Mouse (Mus musculus): ENCODE results near the gene Car9. TPM values are rescaled to one million over a fixed set of nuclear protein-coding genes. Genes with fewer than 3 reads are reported as not detected.
A peak's percentile ranks its signal among the peaks of the same experiment; 100 is the strongest.

Car9 gene
- total RNA-seq, 2 experiments from 2014 or later: 0.74 to 0.97 TPM

DNA sequence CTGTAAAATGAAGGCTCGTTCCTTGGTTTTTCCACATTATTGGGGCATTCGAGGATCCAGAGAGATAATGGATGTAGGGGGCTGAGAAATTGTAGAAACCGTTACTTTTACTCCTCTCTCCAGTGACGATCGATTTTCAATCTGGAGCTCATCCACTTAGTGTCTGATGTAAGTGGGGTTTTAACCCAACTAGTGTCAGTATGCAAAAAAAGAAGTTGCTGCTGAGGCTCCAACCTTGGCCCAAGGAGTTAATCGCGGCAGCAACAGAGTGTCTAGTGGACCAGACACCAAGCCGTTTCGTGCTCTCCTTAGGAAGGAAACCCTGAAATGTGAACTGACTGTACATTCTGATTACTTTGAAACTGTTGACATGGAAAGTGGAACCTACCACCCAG lies 12.9 kb upstream of the Car9 start:
- DNase-seq: no peak

DNA sequence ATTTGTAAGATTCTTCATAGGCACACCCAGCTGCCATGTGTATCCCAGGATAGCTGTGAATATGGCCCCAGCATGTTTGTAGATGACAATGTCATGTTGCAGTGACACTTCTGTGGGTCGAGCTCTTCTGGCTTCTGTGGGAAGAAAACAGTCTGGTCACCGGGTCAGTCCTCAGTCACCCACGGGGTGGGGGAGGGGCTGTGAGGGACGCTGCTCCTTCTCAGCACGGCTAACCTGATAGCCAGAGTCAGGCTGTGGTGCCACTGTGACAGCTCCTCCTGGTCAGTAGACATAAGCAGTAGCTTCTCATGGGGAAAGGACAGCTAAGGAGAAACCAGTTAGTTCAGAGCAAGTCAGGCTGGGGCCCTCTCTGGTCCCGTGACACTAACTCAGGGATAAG lies 10.2 kb upstream of the Car9 start:
- DNase-seq: no peak

DNA sequence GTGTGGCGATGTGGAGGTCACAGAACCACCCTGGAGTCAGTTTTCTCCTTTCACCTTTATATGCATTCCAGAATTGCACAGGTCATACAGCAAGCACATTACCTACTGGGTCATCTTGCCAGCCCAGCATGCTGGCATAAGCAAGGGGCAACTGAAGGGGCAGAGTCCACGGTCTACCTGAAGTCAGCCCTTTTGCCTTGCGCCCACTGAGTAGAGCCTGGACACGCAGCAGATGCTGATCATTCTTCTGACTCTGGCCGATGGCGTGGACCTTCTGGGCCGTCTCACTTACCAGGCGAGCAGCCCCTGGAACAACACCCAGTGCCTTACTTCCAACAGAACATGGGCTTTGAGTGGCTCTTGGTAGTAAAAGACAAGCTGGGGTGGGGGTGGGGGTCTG lies 9.4 kb upstream of the Car9 start:
- no peak for DNase-seq

DNA sequence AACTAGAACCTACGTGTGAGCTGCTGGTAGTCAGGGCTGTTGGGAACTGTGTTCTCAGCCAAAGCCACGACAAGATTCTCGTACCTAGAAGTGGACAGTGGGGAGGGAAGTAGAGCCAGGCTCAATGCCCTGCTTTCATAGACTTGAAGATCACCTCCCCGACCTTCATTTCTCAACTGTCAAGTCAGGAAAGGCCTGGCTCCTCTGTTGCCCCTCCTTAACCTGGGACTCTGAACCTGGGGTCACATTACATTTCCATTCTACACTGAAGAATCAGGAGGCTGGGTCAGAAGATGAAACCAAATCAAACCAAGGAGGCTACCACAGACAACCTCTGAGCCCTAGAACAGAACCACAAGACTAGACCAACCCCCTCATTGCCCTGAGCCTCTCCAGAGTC lies 8.8 kb upstream of the Car9 start:
- no peak for DNase-seq

DNA sequence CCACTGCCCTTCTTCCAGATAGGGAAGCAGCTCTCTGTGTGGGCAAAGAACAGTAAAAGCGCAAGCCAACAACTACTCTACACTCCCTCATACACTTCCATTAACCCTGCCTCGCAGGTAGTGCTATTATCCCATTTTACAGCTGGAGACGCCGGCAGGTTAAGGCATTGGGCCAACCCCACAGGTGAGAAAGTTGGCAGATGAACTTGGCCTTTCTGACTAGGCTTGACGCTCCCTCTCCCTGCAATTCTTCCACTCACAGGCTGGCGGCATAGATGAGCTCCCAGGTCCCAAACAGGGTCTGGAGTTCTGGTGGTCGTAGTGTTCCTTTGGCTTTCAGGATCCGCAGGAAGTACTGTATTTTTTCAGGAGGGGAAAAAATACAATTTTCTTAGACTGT lies 7.8 kb upstream of the Car9 start:
- peak; percentile 53 for DNase-seq

DNA sequence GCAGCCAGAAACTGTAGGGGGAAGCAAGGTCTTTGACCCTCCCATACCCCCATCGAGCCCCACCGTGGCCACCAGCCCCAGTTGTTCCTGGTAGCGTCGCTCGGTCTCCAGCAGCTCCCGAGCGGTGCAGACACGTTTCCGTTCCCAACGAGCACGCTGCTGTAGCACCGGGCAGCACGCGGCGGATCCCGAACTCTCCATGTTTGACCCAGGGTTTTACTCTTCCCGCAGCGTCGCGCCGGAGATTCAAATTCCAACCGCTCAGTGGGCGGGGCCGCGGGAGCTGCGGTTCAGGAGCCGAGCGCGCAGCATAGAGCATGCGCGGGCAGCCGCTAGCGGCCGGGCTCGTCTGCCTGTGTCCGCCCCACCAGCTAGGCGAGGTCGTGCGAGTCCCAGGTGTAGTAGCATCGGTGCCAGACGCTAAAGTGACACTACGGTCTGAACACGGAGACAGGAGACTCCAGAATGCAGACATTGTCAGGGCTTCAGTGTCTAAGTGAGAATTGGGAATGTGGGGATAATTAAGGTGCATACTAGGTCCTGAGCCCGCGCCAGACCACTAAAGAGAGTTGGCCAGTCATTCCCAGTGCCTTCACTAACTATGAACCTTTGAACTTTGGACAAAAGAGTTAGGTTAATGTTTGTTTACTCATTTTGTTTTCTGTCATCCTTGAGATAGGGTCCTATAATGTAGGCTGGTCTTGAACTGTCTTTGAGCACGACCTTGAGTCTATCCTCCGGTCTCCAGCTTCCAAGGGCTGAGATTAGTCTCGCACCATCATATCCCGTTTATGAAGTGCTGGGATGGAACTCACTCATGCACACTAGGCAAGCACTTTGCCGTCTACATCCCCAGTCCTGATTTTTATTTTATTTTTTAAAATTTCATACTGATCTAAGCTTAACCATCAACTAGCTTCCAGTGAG lies 7.1 kb upstream of the Car9 start, which contains the start of gene Arhgef39:
TSS of gene Arhgef39 (minus strand) at position 289 of the 927 bp plus-strand sequence.
- DNase-seq: peak; percentile 89

DNA sequence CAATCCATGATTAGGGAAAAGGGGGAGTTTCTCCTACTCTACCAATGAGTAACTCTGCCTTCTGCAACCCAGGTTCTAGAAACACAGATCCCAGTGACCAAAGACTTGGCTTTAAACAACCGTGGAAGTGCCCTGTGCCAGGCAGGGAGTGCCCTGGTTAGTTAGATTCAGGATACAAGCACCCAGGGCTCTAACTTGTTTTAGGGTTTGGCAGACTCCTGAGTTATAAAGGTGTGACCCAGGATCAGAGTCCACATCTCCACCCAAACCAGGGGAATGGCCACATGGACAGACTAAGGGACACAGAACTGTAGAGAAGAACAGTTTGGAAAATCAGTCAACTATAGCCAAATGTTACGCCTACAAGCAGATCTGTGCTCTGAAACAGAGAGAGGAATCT lies 3.7 kb upstream of the Car9 start:
- no peak for DNase-seq

DNA sequence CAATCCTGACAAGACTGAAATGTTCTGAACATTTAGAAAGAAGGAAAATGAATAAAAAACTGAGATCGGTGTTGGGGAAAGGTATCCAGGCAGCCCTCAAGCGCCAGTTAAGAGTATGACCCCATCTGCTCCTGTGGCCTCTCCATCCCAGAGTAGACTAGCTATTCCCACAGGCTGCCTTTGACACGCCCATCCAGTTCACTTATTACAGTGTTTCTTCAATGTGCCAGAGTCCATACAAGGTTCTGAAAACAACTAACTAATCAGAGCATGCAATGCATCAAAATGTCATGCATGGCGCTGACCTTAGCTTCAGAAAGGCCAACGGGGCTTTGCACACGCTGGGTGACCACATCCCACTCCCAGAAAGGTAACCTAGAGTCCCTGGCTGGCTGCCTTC lies 3.3 kb upstream of the Car9 start:
- DNase-seq: no peak

DNA sequence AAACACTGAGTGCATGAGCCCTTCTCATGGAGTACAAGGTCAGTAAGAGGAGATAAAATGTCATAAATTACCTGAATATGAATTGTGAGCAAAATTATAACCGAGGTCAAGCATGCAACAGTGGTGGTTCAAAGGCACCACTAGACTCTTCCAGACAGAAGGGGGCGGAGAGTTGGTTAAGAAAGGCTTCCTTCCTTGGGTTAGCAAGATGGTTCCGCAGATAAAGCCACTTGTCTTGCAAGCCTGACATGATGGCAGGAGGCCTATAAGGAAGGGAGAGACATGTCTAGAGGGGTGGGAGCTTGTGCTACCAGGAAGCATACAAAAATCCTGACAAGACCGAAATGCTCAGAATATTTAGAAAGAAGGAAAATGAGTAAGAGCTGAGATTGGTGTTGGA lies 2.5 kb upstream of the Car9 start:
- DNase-seq: no peak

DNA sequence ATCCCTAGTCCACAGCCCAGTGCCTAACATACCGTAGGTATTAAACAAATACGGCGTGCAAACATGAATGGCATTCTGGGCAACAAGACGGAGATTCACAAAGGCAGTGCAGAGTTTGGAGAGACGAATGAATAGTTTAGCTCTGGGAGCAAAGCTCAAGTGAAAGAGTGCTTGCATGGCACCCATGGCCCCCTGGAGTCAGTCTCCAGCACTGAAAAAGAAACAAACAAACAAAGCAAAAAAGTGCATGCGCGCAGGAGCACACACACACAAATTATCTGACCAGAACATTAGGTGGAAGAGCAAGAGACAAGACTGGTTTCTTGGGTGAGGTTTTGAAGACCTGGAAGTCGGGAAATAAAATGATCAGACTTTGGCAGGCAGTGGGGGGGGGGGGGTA lies 692 bp upstream of the Car9 start:
- DNase-seq: no peak

DNA sequence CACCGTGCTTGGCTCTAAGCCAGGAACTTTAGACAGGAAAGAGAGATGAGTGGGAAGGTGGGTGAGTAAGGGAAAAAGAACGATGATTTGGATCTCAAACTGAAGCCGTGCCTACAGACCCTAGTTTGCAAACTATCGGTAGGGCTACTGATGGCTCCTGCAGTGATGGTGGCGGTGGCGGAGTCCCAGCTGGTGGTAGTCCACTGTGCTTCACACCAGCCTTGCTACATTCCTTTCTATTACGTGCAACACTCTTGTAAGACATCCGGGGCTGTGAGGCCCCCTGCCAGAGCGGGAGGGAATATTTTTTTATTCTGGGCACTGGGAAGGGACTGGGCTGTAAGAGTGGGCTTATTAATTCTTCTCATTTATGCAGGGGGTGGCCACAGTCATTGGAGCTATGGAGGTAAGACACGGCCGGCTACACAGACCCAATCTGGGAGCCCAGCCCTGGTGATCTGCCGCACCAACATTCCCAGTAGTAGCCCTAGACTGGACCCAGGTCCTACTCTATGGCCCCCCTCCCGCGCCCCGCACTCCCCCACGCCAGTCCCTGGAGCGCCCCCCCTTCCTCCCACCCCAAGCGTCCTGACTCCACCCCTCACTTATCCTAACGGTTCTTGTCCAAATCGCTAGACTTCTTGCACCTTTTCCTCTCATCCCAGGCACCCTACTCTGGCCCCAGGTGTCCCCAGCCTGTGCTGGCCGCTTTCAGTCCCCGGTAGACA lies 1.3 kb downstream of the Car9 start:
- DNase-seq: no peak

DNA sequence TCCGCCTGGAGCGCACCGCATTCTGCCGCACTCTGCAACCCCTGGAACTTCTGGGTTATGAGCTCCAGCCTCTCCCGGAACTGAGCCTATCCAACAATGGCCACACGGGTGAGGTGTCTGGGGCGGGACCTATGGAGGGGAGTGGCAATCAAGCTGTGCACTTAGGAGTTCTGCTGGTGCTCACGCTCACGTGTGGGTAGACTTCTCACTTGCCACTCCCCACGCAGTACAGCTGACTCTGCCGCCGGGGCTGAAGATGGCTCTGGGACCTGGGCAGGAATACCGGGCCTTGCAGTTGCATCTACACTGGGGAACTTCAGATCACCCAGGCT lies 1.9 kb downstream of the Car9 start:
- DNase-seq: peak; percentile 66

DNA sequence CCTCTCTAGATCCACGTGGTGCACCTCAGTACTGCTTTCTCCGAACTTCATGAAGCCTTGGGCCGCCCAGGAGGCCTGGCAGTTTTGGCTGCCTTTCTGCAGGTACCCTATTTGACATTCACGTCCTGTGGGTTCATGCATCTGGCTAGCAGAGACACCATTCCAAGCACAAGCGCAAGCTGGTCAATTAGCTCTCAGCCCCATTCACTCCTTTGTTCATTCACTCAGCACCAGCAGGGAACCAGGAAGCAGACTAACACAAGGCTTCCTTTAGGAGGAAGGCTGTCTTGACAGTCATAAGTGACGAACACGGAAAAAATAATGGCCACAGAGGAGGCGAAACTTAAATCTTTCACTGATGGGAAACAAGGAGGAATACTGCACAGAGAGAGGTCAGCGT lies 2.3 kb downstream of the Car9 start:
- no peak for DNase-seq

DNA sequence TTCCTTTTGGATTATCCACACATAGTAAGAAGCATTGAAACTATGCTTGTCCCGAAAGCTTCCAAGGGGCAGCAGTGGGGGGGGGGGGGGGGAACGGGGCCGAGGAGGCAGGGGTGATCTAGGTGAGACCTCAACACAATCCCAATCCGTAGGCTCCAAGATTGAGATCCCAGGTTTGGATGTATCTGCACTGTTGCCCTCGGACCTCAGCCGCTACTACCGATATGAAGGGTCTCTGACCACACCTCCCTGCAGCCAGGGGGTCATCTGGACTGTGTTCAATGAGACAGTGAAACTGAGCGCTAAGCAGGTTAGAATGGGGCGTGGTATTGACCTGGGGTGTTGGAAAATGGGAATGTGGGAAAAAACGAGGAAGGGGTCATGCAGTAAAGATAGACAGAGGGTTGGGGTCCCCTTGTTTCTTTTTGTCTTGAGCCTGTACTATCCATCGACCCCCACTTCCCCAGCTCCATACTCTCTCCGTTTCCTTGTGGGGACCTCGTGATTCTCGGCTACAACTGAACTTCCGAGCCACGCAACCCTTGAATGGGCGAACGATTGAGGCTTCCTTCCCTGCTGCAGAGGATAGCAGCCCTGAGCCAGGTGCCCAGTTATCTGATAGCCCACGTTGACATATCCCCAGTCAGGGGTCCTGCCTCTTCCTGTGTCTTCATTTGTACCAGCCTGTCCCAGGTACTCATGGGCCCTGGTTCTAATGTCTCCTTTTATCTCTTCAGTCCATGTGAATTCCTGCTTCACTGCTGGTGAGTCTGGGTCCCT lies 5.1 kb downstream of the Car9 start:
- DNase-seq: no peak

DNA sequence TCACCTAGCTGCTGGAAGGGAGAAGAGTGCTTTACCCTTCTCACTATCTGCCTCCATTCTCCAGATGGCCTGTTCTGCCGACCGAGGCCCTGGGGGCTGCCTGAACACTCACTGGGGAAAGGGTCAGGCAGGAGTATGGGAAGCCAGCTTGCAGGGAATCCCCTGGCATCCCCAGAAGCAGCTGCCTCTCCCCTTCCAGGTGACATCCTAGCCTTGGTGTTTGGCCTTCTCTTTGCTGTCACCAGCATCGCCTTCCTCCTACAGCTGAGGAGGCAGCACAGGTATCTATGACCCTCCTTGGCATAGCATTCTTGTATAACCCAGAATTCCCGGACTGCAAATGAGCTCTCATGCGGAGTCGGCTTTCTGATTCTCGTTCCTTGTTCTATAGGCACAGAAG lies 5.9 kb downstream of the Car9 start:
- peak; percentile 5 for DNase-seq

DNA sequence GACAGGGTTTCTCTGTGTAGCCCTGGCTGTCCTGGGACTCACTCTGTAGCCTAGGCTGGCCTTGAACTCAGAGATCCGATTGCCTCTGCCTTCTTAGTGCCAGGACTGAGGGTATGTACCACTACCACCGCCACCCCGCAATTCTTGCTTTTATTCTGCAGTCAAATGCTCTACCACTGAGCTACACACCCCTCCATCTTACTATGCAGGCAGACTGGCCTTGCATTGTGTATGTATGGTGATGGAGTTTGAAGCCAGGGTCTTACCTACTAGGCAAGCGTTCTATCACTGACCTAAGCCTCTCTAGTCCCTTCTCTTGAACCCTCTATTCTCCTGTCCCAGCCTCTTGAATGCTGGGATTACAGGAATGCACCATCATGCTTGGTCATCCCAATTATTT lies 6.5 kb downstream of the Car9 start:
- no peak for DNase-seq

DNA sequence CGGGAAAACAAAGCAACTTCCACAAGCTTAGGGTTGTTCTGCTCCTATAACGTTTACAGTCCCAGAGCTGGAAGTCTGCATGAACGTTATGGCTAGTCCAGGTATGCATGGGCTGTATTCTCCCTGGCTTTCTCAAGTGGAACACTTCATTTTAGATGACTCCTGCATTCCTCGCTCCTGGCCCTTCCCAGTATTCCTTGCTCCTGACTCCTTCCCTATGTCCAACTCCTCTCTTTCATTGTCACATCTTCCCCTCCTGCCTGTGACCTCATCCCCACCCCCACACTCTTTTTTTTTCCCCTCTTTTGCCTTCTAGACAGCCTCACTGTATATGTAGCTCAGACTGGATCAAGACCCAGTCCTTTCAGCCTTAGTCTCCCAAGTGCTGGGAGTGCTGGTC lies 7.0 kb downstream of the Car9 start:
- DNase-seq: no peak

DNA sequence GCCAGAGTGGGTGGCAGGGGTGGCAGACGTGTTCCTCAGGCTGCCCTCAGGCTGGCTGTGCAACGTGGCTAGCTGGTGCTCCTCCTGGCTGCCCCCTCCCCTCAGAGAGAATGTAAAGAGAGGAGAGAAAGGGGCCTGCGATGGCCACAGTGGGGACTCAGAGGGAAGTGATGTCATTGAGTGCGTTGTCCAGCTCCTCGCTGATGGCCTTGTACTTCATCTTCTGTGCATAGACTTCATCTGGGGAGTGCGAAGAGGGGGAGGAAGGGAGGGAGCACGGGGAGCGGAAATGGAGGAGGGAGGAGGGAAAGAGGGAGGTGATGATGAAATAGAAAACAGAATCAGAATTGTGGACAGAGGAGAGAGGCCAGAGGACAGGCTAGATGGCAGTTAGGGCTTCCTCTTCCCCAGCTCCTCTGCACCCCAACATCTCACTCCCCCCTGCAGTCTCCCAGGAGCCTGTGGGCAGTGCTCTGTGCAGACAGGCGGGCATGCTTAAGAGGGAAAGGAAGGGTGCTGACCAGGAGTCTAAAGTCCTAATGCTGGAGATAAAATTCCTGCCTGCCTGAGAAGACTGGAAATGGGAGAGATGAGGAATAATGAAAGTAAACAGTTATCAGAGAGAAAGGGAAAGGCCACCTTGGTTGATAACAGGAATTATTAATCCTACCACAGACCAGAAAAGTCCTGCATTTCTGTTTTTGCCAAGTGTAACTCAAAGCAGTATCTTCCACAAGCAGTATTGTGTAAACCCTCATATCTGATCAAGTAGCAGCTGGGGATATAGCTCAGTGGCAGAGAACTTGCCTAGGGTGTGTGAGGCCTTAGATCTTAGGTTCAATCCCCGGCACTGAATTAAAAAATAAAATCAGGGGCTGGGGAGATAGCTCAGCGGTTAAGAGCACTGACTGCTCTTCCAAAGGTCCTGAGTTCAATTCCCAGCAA lies 9.3 kb downstream of the Car9 start:
- no peak for DNase-seq

DNA sequence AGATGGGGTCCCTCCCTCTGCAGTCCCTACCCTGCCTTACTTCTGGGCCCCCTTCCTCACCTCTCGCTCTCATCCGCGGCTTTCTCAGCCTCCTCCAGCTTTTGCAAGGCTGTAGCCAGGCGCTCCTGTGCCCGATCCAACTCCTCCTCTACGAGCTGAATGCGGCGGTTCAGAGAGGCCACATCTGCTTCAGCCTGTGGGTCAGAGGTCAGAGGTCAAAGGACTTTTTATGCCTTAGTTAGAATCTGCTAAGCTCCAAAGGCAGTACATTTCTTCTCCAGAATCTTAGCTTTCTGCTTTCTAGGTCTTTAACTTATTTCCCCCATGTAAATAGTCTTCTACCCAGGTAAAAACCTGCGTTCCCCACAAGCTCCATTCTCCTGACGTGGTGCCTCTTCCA lies 12.8 kb downstream of the Car9 start:
- DNase-seq: peak; percentile 8

DNA sequence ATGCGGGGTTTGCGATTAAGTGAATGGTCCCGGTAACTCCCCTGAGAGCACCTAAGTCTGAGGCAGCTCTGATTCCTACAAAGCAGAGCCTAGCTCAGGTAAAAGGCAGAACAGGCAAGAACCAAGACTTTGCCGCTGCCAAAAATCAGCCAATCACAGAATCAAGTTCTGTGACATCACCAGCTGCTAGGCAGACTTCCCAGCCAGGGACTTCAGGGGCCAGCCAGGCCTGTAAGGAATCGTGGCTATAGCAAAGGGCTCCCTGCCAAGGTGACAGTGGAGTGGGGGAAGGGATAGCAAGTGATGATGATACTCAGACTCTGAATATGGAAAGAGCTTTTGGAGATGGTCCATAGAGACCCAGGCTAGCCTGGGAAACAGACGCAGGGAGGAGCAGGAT lies 13.2 kb downstream of the Car9 start:
- DNase-seq: peak; percentile 96

DNA sequence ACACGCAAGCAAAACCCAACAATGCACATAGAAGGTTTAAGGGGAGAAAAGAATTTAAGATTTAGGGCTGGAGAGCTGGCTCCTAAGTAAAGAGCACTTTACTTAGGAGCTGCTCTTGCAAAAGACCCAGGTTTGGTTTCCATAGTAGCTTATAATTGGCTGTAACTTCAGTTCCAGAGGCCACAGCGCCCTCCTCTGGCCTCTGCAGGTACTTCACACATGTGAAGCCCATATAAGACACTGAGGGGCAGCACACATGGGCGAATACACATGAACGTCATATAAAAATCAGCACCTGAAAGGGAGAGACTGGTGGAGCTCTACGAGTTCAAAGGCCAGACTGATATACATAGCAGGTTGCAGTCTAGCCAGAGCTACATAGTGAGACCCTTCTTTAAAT lies 21.1 kb downstream of the Car9 start:
- peak; percentile 38 for DNase-seq

DNA sequence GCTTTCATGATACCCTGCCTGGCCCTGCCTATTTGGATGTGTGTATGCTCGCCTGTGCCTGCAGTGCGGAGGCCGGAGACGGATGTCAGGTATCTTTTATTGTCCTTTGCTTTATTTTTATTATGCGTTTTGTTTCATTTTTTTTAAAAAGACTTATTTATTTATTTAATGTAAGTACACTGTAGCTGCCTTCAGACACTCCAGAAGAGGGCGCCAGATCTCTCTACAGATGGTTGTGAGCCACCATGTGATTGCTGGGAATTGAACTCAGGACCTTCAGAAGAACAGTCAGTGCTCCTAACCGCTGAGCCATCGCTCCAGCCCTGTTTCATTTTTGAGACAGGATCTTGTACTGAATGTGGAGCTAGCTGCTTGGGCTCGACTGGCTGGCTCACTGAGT lies 21.7 kb downstream of the Car9 start:
- no peak for DNase-seq

All from heart, postnatal 4 days (tissue).